Mouse (Mus musculus) T-helper 2 cell (primary cell): ENCODE measurements at regions not wholly inside any gene's neighbourhood (a gene's known extent, or its start where the extent isn't known, plus 50 kb on each side); places are given as distances from the start of the nearest gene placed in this dataset.

Experiments
- in situ Hi-C: fragments of 300-600 bp; cut with MboI, MseI; formaldehyde crosslinking; loops from one replicate; pipeline ENCODE4 v1.15.1; 2025; ENCODE audit warnings: high pct_unique_total_duplicates

GRCm38 (mm10) chr15:97578046-97578445, 127.6 kb downstream of the Rpap3 start:
- in situ Hi-C loops, result no loop called here

GRCm38 (mm10) chr15:97577196-97577595, 128.4 kb downstream of the Rpap3 start:
- in situ Hi-C loops, result no loop called here

GRCm38 (mm10) chr15:97572639-97573038, 133.0 kb downstream of the Rpap3 start:
- in situ Hi-C loops, result no loop called here

GRCm38 (mm10) chr15:97571885-97572284, 133.7 kb downstream of the Rpap3 start:
- in situ Hi-C loops, result no loop called here

- in situ Hi-C loops, result no loop called here
Observed at GRCm38 (mm10) chr15:97560096-97560495, 145.5 kb downstream of the Rpap3 start.

- in situ Hi-C loops, result no loop called here
Observed at GRCm38 (mm10) chr15:97558725-97559124, 146.9 kb downstream of the Rpap3 start.

GRCm38 (mm10) chr15:97548354-97548753, 157.3 kb downstream of the Rpap3 start:
- in situ Hi-C loops, result no loop called here

GRCm38 (mm10) chr15:97545034-97545433, 160.6 kb downstream of the Rpap3 start:
- in situ Hi-C loops, result no loop called here

GRCm38 (mm10) chr15:97541646-97542045, 164.0 kb downstream of the Rpap3 start:
- in situ Hi-C loops, result loop anchor here (5.0 kb wide), 1 partner anchor 34 kb away; no protein-coding TSS in a partner anchor

GRCm38 (mm10) chr15:97536145-97536544, 169.5 kb downstream of the Rpap3 start:
- in situ Hi-C loops, result no loop called here

- in situ Hi-C loops, result no loop called here
Observed at GRCm38 (mm10) chr15:97534878-97535277, 170.7 kb downstream of the Rpap3 start.

GRCm38 (mm10) chr15:97533553-97534291, 171.9 kb downstream of the Rpap3 start:
- in situ Hi-C loops, result no loop called here

GRCm38 (mm10) chr15:97532346-97532910, 173.2 kb downstream of the Rpap3 start:
- in situ Hi-C loops, result no loop called here

GRCm38 (mm10) chr15:97528291-97529050, 177.2 kb downstream of the Rpap3 start:
- in situ Hi-C loops, result loop anchor here (10.0 kb wide), 1 partner anchor 744 kb away; no protein-coding TSS in a partner anchor

- in situ Hi-C loops, result loop anchor here (10.0 kb wide), 1 partner anchor 736 kb away; no protein-coding TSS in a partner anchor
Observed at GRCm38 (mm10) chr15:97520395-97520794, 185.2 kb downstream of the Rpap3 start.

- in situ Hi-C loops, result loop anchor here (10.0 kb wide), 1 partner anchor 735 kb away; no protein-coding TSS in a partner anchor
Observed at GRCm38 (mm10) chr15:97519919-97520345, 185.7 kb downstream of the Rpap3 start.

- in situ Hi-C loops, result no loop called here
Observed at GRCm38 (mm10) chr15:97517926-97518325, 187.7 kb downstream of the Rpap3 start.

GRCm38 (mm10) chr15:97517188-97517587, 188.4 kb downstream of the Rpap3 start:
- in situ Hi-C loops, result no loop called here

GRCm38 (mm10) chr15:97515773-97516172, 189.9 kb downstream of the Rpap3 start:
- in situ Hi-C loops, result no loop called here

GRCm38 (mm10) chr15:97507656-97508306, 197.8 kb downstream of the Rpap3 start:
- in situ Hi-C loops, result loop anchor here (5.0 kb wide), 1 partner anchor 35 kb away; no protein-coding TSS in a partner anchor

- in situ Hi-C loops, result loop anchor here (5.0 kb wide), 1 partner anchor 35 kb away; no protein-coding TSS in a partner anchor
Observed at GRCm38 (mm10) chr15:97507176-97507575, 198.4 kb downstream of the Rpap3 start.
